Mouse (Mus musculus): ENCODE results near the gene Rps12.
"Not testable (repeated sequence)": the region's sequence is repeated elsewhere in the genome, so short reads cannot be mapped to it uniquely, and the experiment has no call there.

Gene Rps12

DNA sequence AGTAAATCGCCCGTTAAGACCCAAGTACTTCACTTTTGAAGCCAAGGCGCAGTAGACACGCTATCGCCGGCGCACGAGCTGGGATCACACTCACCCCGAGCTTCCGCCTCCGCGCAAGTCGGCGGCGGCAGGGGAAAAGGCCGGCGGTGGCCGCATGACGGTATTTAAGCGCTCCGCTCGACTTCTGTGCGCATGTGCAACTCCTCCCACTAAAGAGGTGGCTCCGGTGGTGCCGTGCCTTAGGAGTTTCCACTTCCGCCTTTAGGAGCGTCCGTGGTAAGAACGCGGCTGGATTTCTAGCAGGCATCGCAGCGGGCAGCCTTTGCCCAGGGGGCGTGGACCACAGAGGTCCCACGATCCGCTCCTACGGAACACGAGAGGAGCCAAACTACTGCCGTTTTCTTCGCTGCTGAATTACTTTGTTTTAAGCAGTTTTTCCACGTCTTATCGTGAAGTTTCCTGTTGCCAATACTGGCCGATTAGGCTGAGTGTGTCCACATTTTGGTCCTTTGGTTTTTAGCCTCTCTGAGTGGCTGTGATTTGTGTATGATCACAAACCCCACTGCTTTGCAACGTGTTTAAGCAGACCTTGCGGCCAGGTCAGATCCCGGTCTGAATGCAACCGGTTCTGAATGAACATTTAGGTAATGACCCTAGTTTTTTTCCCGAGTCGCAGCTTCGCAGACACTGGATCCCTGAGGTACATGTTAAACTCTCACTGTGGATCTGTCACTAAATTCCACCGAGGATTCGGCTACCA is at the start of gene Rps12:
Rps12 (minus strand) TSS at position 214 of the 760 bp plus-strand sequence.
- peak; percentile 100 for DNase-seq (ENCODE audit: low read depth)

DNA sequence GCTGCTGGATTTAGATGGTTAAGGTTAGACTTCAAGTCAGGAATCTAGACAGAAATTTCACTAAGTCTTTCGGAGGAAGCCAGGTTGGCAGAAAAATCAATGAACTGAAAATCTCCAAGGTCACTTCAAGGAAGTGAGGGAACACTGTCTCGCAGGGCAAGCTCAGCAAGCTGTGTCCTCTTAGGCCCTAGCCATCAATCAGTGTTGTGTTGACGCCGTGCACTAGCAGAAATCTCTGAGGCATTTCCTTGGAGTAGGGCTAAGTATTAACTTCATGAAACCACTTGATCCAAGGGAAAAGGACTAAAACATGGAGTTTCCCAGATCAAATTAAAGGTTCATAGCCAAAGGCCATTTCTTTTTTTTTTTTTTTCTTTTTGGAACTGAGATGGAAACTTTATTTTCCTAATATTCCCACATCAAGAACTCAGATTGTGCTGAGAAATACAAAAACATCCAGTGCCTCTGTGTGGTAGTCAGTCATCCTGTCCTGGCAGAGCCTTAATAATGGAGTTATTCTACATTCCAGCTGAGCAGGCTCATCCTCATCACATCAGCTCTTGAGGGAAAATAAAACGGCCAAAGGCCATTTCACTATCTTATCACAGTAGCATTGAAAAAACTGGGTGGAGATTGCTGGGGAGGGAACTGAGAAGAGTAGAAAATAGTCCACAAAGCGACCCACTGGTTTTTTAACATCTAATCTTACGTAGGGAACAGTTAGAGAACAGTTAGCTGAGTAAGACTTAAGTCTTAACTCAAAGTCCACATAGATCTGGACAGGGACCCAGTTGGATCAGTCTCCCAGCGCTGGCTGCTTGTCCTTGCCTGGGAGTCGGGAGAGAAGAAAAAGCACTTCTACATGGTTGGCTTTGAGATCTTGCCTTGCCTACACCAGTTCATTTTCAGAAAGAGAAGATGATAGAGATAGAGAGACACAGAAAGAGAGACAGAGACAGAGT is 49.2 kb upstream of the Rps12 start:
- DNase-seq (ENCODE audit: low read depth), result no peak

DNA sequence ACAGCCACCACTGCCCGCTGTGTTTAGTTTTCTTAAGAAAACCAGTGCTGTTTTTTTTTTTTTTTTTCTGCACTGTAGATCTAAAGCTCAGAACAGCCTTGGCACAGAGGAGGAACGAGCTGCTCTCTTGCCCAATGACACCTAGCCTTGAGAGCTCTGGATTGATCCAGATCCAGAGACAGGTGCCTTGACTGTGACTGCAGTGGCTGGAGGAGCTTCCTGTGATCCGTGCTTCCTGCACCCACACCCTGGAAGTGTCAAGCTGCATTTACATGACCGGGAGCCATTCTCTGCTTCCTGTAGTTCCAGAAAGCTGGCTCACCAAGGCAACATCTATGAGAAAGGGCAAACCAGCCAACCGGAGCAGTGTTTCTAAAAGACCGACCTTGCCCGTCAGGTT is 39.4 kb upstream of the Rps12 start:
- DNase-seq (ENCODE audit: low read depth), result no peak

DNA sequence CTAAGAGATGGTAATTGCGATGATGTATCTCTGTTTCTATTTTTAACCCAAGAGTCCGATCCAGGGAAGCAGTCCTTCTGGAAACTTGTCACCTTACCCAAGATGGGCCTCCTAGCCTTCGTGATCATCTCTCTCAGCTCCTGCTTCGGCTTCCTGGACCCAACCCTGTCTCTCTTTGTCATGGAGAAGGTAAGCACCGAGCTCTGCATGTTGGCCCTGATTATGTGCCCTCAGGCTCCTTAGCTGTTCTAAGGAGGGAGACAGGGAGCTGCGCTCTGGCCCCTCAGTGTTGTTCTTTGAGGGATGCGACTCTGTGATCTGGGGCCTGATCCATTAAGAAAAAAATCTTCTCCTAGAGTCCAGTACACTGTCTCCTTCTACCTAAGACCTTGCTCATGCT is 29.2 kb upstream of the Rps12 start:
- no peak for DNase-seq (ENCODE audit: low read depth)

DNA sequence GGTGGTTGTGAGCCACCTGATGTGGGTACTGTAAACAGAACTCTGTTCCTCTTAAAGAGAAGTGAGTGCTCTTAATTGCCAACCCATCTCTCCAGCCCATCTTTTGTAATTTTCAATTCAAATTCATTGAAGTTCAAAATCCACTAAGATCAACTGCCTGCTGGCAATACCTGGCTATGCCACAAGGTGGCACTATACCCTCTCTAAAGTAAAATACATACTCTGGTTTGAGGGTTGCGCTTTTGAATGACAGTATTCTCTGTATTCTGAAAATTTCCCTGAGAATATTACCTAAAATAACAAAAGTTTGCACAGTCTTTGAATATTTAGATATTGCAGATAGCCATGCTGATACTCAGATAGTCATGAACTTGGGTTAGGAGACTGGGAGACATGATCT is 28.1 kb upstream of the Rps12 start:
- peak; percentile 79 for DNase-seq (ENCODE audit: low read depth)

DNA sequence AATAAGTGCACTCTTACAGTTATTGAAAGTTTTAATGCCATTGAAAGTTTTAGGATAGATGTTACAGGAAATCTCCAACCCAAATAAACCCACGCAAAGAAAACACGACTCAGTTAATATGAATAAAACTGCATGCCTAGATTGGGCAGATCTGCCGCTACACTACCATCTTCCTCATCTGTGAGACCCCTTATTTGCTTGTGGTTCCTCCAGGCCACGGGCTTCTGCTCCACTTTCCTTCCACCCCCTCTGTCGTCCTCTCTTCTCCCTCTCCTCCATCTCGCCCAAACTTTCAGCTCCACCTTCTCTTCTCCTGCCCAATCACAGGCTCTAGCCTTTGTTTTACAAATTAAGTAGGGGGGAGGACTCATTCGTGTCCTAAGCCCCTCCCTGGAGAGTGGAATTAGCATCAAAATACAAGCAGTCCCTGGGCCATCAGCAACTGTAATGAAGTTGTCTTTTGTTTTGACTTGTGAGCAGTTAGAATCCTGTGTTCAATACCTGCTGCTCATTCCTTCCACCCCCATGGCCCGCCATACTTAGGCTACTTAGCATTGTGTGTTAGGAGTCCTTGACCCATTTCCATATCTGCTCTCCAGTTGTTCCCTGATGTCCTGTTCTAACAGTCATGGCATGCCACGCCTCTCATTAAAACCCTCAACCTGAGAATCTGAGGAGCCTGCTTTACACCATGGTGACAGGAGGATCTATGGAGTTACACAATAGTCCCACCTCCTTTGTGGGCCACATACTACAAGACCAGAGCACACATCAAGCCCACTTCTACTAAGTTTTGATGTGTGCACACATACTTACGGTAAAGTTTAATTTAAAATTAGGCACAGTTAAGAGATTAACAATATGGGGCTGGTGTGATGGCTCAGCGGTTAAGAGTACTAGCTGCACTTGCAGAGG is 26.0 kb upstream of the Rps12 start:
- DNase-seq (ENCODE audit: low read depth), result no peak

DNA sequence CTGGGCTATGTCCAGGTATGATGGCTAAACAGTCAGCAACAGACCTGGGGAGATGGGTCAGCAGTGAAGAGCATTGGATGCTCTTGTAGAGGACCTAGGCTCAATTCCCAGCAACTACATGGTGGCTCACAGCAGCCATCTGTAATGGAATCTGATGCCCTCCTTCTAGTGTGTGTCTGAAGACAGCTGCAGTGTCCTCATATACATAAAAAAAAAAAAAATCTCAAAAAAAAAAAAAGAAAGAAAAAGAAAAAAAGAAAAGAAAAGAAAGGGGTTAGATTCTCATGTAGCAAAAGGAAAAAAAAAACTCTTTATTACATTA is 25.3 kb upstream of the Rps12 start:
- DNase-seq (ENCODE audit: low read depth), result no peak

DNA sequence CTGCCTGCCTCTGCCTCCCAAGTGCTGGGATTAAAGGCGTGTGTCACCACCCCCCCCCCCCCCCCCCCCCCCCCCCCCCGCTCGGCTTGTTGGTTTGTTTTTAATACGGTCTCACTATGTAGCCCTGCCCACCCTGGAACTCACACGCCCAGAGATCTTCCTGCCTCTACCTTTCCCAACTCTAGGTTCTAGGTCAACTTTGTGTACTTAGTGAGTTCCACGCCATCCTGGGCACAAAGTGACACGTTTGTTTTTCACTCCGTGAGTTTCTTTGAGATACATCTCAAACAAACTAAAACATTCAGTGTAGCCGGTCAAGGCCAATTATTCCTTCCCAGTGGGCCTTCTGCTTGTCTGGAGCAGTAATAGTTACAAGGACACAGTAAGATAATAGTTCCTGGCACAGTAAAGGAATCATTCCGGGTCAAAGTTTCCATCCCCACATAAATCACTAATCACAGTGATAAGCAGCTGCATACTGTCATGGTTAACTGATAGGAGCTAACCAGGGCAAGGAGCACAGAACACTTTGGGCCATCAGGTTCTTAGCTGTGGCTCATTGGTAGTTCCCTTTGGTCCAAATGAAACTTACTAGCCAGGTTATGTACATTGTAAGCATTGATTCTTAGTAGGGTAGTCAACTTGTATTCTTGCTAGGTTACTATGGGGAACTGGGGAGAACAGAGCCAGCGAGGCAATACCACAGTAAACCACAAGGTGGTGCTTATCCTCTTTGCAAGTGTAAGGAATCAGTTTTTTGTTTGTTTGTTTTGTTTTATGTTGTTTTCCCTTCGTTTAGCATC is 24.8 kb upstream of the Rps12 start:
- DNase-seq (ENCODE audit: low read depth), result peak; percentile 79

DNA sequence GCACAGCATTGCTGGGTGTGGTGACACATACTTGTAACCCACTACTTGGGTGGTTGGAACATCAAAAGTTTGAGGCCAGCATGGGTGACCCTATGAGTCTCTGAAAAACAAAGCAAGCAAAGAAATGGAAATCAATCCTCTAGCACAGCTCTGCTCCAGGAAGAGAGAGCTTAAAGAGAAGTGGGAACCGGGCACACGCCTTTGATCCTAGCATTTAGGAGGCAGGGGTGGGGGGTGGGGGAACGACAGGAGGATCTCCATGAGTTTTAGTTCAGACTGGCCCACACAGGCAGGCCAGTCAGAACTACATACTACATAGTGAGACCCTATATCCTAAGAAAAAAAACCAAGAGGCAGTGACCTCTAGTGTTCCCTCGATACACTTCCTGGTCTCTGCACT is 19.1 kb upstream of the Rps12 start:
- no peak for DNase-seq (ENCODE audit: low read depth)

DNA sequence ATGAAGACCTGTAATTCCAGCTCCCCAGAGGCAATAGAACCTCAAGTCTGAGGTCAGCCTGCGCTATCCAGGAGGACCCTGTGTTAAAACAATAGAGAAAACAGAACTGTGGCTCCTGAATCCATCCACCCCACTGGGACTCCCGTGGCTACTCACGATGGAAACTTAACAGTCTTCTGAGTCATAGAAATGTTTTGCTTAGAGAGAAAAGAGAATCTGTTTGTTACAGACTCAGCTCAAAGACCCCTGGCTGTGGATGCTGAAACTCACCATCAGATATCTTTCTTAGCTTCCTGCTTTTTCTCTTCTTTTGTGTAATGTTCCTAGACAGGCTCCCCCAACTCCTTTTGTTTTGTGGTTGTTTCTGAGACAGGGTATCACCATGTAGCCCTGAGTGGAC is 17.6 kb upstream of the Rps12 start:
- DNase-seq (ENCODE audit: low read depth), result no peak

DNA sequence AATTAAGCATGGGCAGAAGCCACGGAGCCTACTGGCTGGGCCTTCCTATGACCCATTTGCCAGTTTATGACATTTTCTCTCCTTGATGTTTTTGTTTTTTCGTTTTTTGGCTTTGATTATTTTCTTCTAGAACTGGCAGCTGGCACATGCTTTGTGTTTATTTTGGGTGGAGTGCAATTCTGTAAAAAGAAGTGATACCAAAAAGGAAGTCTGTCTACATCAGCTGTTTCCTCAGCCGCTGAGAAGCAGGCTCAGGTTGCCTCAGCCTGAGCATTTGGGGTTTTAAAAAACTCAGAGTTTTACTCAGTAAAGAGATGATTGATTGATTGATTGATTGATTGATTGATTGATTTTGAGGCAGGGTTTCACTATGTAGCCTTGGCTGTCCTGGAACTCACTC is 15.8 kb upstream of the Rps12 start:
- no peak for DNase-seq (ENCODE audit: low read depth)

DNA sequence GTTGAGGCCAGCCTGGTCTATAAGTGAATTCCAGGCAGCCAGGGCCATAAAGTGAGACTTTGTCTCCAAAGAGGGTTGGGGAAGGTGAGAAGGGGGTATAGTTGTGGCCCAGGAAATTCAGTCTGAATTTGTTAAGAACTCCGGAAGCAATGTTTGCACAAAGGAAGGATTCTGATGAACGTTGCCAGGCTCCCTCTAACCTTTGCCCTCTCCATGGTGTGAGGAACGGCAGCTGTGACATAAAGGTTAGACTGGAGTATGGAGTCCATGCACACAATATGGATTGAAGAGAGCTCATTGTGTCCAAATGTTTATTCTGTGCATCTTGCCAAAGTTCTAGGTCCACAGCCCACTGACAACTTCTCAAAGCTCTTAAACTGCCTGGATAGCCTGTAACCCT is 12.9 kb upstream of the Rps12 start:
- no peak for DNase-seq (ENCODE audit: low read depth)

DNA sequence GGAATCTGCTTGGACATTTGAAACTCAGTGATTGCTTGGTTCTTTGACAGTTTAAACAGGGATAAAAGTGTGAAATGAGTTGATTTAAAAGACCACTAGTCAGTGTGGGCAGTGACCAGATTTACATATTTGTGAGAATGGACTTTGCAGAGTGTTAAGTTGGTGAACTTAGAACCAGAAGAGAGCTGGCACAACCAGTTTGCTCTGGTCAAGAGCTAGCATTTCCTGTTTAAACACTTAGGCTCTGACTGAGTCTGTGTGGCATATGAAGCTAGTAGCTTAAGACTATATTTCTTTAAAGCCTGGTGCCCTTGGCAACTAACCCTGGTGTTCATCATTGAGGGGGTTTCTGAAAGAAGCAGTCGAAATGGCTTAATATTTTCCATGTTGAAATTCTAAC is 11.1 kb upstream of the Rps12 start:
- DNase-seq (ENCODE audit: low read depth), result no peak

DNA sequence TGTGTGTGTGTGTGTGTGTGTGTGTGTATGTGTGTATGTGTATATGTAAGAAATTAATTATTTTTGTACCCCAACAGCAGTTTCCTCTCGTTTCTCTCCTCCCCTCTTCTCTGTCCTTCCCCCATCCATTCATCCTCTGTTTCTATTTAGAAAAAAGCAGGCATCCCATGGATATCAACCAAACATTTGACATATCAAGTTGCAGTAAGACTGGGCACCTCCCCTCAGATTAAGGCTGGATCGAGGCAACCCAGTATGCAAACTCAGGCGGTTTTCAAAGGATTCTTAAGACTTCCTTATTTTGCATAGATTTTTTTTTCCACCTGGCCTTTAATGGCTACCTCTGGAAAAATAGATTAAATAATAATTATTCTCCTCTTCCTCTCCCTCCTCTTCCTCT is 10.5 kb upstream of the Rps12 start:
- DNase-seq (ENCODE audit: low read depth), result no peak

DNA sequence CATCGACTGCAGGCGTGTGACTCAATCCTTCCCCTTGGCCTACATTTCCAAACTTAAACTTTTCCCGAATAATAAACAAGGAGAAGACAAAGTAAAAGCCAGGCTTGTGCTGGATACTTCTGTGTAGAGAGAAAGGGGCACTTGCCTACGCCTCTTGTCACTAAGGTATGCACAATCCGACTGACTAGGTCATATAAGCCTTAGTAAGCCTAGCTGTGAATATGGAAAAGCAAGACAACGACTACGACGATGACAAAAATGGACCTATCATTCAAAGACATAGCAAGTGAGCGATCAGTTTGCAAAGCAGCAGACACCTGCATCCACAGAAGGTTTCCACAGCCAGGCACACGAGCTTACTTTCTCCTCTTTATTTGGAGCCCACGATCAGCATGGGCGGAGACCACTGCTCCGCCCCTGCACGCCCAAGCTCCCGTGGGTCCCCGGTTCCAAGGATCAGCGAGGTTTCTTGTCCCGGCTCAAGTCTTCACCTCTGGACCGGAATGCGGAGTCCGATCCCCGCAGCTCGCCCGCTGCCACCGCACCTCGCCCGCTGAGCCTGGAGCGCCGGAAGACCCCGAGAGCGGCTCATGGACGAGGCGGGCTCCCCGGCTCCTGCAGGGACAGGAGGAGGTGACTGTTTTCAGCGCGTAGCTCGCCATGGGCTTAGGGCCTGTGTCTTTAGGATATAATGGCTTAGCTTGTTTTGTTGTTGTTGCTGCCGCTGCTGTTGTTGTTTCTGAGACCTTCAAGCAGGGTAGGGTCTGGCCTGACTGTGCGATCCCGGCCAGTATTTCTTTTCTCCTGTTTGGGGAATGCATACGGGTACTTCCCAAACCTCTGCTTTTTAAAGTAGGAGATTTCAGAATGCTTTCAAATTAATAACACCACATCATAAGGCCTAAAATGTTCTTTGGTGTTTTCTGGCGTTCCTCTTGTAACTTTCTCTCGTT is 9.8 kb upstream of the Rps12 start, which contains the start of gene Slc18b1:
Slc18b1 (plus strand) TSS at position 436 of the 953 bp plus-strand sequence.
- DNase-seq (ENCODE audit: low read depth), result no peak

DNA sequence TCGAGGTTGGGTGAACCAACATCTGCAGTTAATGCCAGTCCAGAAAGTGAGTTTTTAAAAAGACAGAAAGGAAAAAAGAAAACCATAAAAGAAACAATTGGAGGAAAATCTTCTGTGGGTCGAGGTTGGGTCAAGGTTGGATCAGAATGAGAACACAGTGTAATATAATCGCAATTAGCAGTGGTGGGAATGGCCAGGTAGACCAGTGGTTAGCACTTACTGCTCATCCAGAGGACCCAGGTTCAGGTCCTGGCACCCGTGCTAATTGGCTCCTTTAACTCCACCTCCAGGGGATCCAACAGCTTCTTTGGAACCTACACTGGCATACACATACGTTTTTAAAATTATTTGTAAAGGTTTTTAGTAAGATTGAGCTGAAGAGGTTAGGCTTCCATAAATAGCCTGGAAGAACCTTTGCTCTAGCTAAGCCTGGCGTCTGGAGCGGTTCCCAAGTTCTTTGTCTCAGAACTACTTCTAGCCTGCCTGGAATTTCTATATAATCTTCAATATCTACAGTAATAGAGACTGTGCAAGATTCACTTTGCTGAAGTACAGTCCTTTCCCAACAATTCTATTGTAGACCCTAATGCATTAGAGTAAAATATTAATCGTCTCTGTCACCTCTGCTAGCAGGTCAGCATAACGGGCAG is 8.9 kb upstream of the Rps12 start:
- no peak for DNase-seq (ENCODE audit: low read depth)

DNA sequence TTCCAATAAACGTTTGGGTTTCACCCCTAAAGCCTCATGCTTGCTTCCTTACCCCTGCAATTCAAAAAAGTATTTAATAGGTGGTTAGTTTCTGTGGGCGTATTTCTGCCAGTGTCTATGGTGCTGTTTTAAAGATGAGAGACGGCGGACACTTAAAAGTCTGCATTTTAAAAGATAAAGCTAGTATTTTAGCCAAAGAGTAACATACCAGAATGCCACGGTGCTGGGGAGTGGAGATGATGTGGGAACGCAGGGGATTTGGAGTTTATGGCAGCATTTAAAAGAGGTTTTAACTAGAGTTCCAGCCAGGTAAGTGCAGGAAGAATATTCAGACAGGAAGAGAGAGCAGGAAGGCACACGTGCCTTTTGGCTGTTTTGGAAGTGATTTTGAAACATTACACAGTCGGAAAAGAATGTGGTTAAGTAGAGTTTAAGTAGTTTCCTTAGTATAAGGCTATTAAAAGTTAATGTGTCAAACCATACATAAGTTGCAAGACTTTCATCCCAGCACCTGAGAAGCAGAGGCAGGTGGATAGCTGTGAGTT is 1.1 kb upstream of the Rps12 start:
- DNase-seq (ENCODE audit: low read depth), result peak; percentile 41

DNA sequence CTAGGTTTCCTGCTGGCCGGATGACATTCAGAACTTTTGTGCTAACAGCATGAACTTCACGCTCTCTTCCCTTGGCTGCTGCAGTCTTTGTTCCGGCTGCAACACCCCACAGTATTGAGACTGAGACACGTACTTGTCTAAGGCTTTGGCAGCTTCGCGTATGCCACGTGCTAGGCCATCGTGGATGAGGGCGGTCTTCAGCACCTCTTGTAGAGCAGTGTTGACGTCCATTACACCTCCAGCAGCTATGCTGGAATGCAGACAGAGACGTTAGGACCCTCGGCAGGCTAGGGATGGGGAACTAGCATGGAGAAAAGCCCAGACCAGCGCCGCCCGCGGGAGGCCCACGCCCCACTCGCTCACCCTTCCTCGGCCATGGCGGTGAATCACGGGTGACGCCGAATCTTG is 440 bp downstream of the Rps12 start:
- not testable (repeated sequence) for DNase-seq (ENCODE audit: low read depth)

DNA sequence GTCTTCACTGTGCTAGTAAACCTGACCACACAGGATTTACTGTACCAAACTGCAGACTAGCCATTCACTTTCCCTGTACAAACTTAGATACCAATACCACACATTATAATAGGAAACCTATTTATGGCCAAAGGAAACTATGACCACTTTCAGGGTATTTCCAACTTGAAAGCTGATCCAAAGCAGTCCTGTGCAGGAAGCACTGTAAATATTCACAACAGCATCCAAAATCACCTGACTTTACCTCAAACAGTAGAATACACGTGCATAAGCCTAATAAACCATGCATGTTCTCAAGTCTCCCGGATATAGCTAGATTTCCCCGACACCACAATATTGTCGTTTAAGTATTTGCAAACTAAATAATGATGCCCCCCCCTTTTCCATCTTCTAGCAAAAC is 1.0 kb downstream of the Rps12 start:
- DNase-seq (ENCODE audit: low read depth), result peak; percentile 35

All from naive thymus-derived CD4-positive, alpha-beta T cell, adult 2 months (primary cell).